Mouse (Mus musculus): ENCODE measurements around the gene Rad54l. TPM values are rescaled to one million over a fixed set of nuclear protein-coding genes. Genes with fewer than 3 reads are reported as not detected.
A peak's percentile ranks its signal among the peaks of the same experiment; 100 is the strongest.

Rad54l gene
- polyA plus RNA-seq, 1 experiment from 2014 or later = 34.7 TPM

- Histone ChIP-seq H3K36me3 (ENCODE audit: insufficient read depth, low read length) (peaks cover 47% of the 10 kb centered on the region), H3K27me3 (ENCODE audit: insufficient read depth, low read length) (no peaks in the 10 kb centered on the region), H3K9ac (replicated peaks; ENCODE audit: low read length) (no peak overlapping the region), H3K4me3 (ENCODE audit: low read length) (no peak overlapping the region), H3K9me3 (ENCODE audit: low read length) (no peaks in the 10 kb centered on the region), H3K27ac (ENCODE audit: low read length) (no peak overlapping the region), H3K4me2 (replicated peaks; ENCODE audit: low read depth, low read length) (no peak overlapping the region), H3K4me1 (ENCODE audit: insufficient read depth, low read length) (peaks cover 21% of the 10 kb centered on the region)
- WGBS = 69% methylated on average over 3 of the region's 3 CpGs
- no peak for ATAC-seq (ENCODE audit: low FRiP score, low TSS enrichment)
Measured at GRCm38 (mm10) chr4:116160769-116161168, 37.3 kb upstream of the Rad54l start.

- Histone ChIP-seq H3K27ac (ENCODE audit: low read length) (no peak overlapping the region), H3K27me3 (ENCODE audit: insufficient read depth, low read length) (no peaks in the 10 kb centered on the region), H3K36me3 (ENCODE audit: insufficient read depth, low read length) (peaks cover 55% of the 10 kb centered on the region), H3K9me3 (ENCODE audit: low read length) (no peaks in the 10 kb centered on the region), H3K4me1 (ENCODE audit: insufficient read depth, low read length) (peaks cover 17% of the 10 kb centered on the region), H3K4me2 (replicated peaks; ENCODE audit: low read depth, low read length) (no peak overlapping the region), H3K4me3 (ENCODE audit: low read length) (no peak overlapping the region), H3K9ac (replicated peaks; ENCODE audit: low read length) (no peak overlapping the region)
- 80% methylated on average over 3 of the region's 3 CpGs for WGBS
- no peak for ATAC-seq (ENCODE audit: low FRiP score, low TSS enrichment)
Measured at GRCm38 (mm10) chr4:116159912-116160311, 36.4 kb upstream of the Rad54l start.

GRCm38 (mm10) chr4:116157882-116158281, 34.4 kb upstream of the Rad54l start:
- no peaks in the 10 kb centered on the region for H3K9me3 ChIP-seq (ENCODE audit: low read length)
- no peaks in the 10 kb centered on the region for H3K27me3 ChIP-seq (ENCODE audit: insufficient read depth, low read length)
- no peak overlapping the region for H3K4me3 ChIP-seq (ENCODE audit: low read length)
- whole genome bisulfite sequencing = 87% methylated on average over 2 of the region's 2 CpGs
- no peak overlapping the region for H3K4me2 ChIP-seq (replicated peaks; ENCODE audit: low read depth, low read length)
- no peak overlapping the region for H3K9ac ChIP-seq (replicated peaks; ENCODE audit: low read length)
- peaks cover 76% of the 10 kb centered on the region for H3K36me3 ChIP-seq (ENCODE audit: insufficient read depth, low read length)
- no peak for ATAC-seq (ENCODE audit: low FRiP score, low TSS enrichment)
- H3K27ac ChIP-seq (ENCODE audit: low read length) = peak overlapping the region; percentile 31; the same call in 1 of the 2 replicates
- peaks cover 14% of the 10 kb centered on the region for H3K4me1 ChIP-seq (ENCODE audit: insufficient read depth, low read length)

- no peak for ATAC-seq (ENCODE audit: low FRiP score, low TSS enrichment)
- no peak overlapping the region for H3K9ac ChIP-seq (replicated peaks; ENCODE audit: low read length)
- H3K27ac ChIP-seq (ENCODE audit: low read length) = no peak overlapping the region
- no peak overlapping the region for H3K4me3 ChIP-seq (ENCODE audit: low read length)
- no peak overlapping the region for H3K4me2 ChIP-seq (replicated peaks; ENCODE audit: low read depth, low read length)
- peaks cover 12% of the 10 kb centered on the region for H3K4me1 ChIP-seq (ENCODE audit: insufficient read depth, low read length)
- H3K9me3 ChIP-seq (ENCODE audit: low read length) = no peaks in the 10 kb centered on the region
- peaks cover 59% of the 10 kb centered on the region for H3K36me3 ChIP-seq (ENCODE audit: insufficient read depth, low read length)
- no peaks in the 10 kb centered on the region for H3K27me3 ChIP-seq (ENCODE audit: insufficient read depth, low read length)
- 94% methylated on average over 15 of the region's 15 CpGs for WGBS
Measured at GRCm38 (mm10) chr4:116152702-116153101, 29.2 kb upstream of the Rad54l start.

GRCm38 (mm10) chr4:116151238-116151637, 27.7 kb upstream of the Rad54l start, which contains the start of gene Lurap1:
Lurap1 (minus strand) TSS chr4:116151338.
- peak within 1 kb of the TSS; percentile 97 for H3K9ac ChIP-seq (replicated peaks; ENCODE audit: low read length)
- WGBS = 68% methylated on average over 6 of the region's 6 CpGs

GRCm38 (mm10) chr4:116150862-116151221, 27.4 kb upstream of the Rad54l start:
- ATAC-seq (ENCODE audit: low FRiP score, low TSS enrichment) = 0 out of 2 replicates have a peak, but pooled peaks have one; percentile 2
- no peaks in the 10 kb centered on the region for H3K9me3 ChIP-seq (ENCODE audit: low read length)
- H3K4me3 ChIP-seq (ENCODE audit: low read length) = peak overlapping the region; percentile 90
- 14% methylated on average over 4 of the region's 4 CpGs for whole genome bisulfite sequencing
- H3K4me1 ChIP-seq (ENCODE audit: insufficient read depth, low read length) = peaks cover 12% of the 10 kb centered on the region
- H3K27me3 ChIP-seq (ENCODE audit: insufficient read depth, low read length) = no peaks in the 10 kb centered on the region
- H3K9ac ChIP-seq (replicated peaks; ENCODE audit: low read length) = peak overlapping the region; percentile 97
- H3K27ac ChIP-seq (ENCODE audit: low read length) = peak overlapping the region; percentile 92
- peak overlapping the region; percentile 65 for H3K4me2 ChIP-seq (replicated peaks; ENCODE audit: low read depth, low read length)
- peaks cover 41% of the 10 kb centered on the region for H3K36me3 ChIP-seq (ENCODE audit: insufficient read depth, low read length)

More at GRCm38 (mm10) chr4:116151238-116151637, 27.7 kb upstream of the Rad54l start, which contains the start of gene Lurap1:
- Histone ChIP-seq H3K4me3 (ENCODE audit: low read length) (peak within 1 kb of the TSS; percentile 90), H3K4me1 (ENCODE audit: insufficient read depth, low read length) (peaks cover 12% of the 10 kb centered on the region), H3K27ac (ENCODE audit: low read length) (peak within 1 kb of the TSS; percentile 92), H3K9me3 (ENCODE audit: low read length) (no peaks in the 10 kb centered on the region), H3K27me3 (ENCODE audit: insufficient read depth, low read length) (no peaks in the 10 kb centered on the region), H3K36me3 (ENCODE audit: insufficient read depth, low read length) (peaks cover 45% of the 10 kb centered on the region), H3K4me2 (replicated peaks; ENCODE audit: low read depth, low read length) (peak within 1 kb of the TSS; percentile 65)
- no peak for ATAC-seq (ENCODE audit: low FRiP score, low TSS enrichment)

- under 1% methylated on average over 49 of the region's 73 CpGs for WGBS
- Histone ChIP-seq H3K4me3 (ENCODE audit: low read length) (peak overlapping the region; percentile 90), H3K36me3 (ENCODE audit: insufficient read depth, low read length) (peaks cover 36% of the 10 kb centered on the region), H3K27ac (ENCODE audit: low read length) (peak overlapping the region; percentile 92), H3K27me3 (ENCODE audit: insufficient read depth, low read length) (no peaks in the 10 kb centered on the region), H3K9ac (replicated peaks; ENCODE audit: low read length) (peak overlapping the region; percentile 97), H3K4me2 (replicated peaks; ENCODE audit: low read depth, low read length) (peak overlapping the region; percentile 65), H3K4me1 (ENCODE audit: insufficient read depth, low read length) (peaks cover 12% of the 10 kb centered on the region), H3K9me3 (ENCODE audit: low read length) (no peaks in the 10 kb centered on the region)
- peak; percentile 95 for ATAC-seq (ENCODE audit: low FRiP score, low TSS enrichment)
Measured at GRCm38 (mm10) chr4:116150156-116150861, 26.8 kb upstream of the Rad54l start.

GRCm38 (mm10) chr4:116149812-116150155, 26.3 kb upstream of the Rad54l start:
- Histone ChIP-seq H3K4me3 (ENCODE audit: low read length) (peak overlapping the region; percentile 90), H3K36me3 (ENCODE audit: insufficient read depth, low read length) (peaks cover 30% of the 10 kb centered on the region), H3K4me2 (replicated peaks; ENCODE audit: low read depth, low read length) (peak overlapping the region; percentile 65), H3K9me3 (ENCODE audit: low read length) (no peaks in the 10 kb centered on the region), H3K27ac (ENCODE audit: low read length) (peak overlapping the region; percentile 92), H3K27me3 (ENCODE audit: insufficient read depth, low read length) (no peaks in the 10 kb centered on the region), H3K9ac (replicated peaks; ENCODE audit: low read length) (peak overlapping the region; percentile 97), H3K4me1 (ENCODE audit: insufficient read depth, low read length) (peaks cover 12% of the 10 kb centered on the region)
- WGBS = 16% methylated on average over 6 of the region's 6 CpGs
- ATAC-seq (ENCODE audit: low FRiP score, low TSS enrichment) = 0 out of 2 replicates have a peak, but pooled peaks have one; percentile 3

GRCm38 (mm10) chr4:116143891-116144717, 20.6 kb upstream of the Rad54l start:
- Histone ChIP-seq H3K36me3 (ENCODE audit: insufficient read depth, low read length) (no peaks in the 10 kb centered on the region), H3K9ac (replicated peaks; ENCODE audit: low read length) (peak overlapping the region; percentile 79), H3K4me3 (ENCODE audit: low read length) (peak overlapping the region; percentile 71), H3K4me1 (ENCODE audit: insufficient read depth, low read length) (peaks cover 13% of the 10 kb centered on the region; the same call in 1 of the 2 replicates), H3K9me3 (ENCODE audit: low read length) (no peaks in the 10 kb centered on the region), H3K27ac (ENCODE audit: low read length) (no peak overlapping the region), H3K4me2 (replicated peaks; ENCODE audit: low read depth, low read length) (peak overlapping the region; percentile 98), H3K27me3 (ENCODE audit: insufficient read depth, low read length) (no peaks in the 10 kb centered on the region)
- WGBS = 1% methylated on average over 43 of the region's 47 CpGs
- peak; percentile 84 for ATAC-seq (ENCODE audit: low FRiP score, low TSS enrichment)
